Mouse (Mus musculus): Measurements from ENCODE around the gene Pnp. TPM values are rescaled to one million over a fixed set of nuclear protein-coding genes. Genes with fewer than 3 reads are reported as not detected.
"Not testable (repeated sequence)": the region's sequence is repeated elsewhere in the genome, so short reads cannot be mapped to it uniquely, and the experiment has no call there.

The Pnp gene
- 39.0 and 43.8 TPM in 2 replicates for polyA plus RNA-seq (2016; fragmentation: Nextera tagmentation; extraction: Ambion mirVana)

GRCm38 (mm10) chr14:50930754-50931492 is at the start of gene Pnp, which contains the start of gene Pip4p1:
Pnp (plus strand) TSS chr14:50931082.
Pip4p1 (minus strand) TSS chr14:50930856.
- Histone ChIP-seq H3K9ac (peak within 1 kb of the TSS; percentile 97), H3K4me3 (peak within 1 kb of the TSS; percentile 88), H3K27ac (ENCODE audit: poor library complexity, severe bottlenecking) (peak within 1 kb of the TSS; percentile 86), H3K4me1 (replicated peaks) (peaks cover 17% of the 10 kb centered on the region), H3K27me3 (replicated peaks) (no peaks in the 10 kb centered on the region), H3K4me2 (peak within 1 kb of the TSS; percentile 96), H3K36me3 (peaks cover 37% of the 10 kb centered on the region), H3K9me3 (replicated peaks) (no peaks in the 10 kb centered on the region)
- WGBS: under 1% methylated on average over 68 of the region's 68 CpGs
- ATAC-seq (ENCODE audit: insufficient number of reproducible peaks, low FRiP score): peak; percentile 99

GRCm38 (mm10) chr14:50891621-50892020 is 39.3 kb upstream of the Pnp start:
- no peak for ATAC-seq (ENCODE audit: insufficient number of reproducible peaks, low FRiP score)
- Histone ChIP-seq H3K27me3 (replicated peaks) (peaks cover 20% of the 10 kb centered on the region), H3K4me1 (replicated peaks) (peaks cover 8% of the 10 kb centered on the region), H3K4me3 (no peak overlapping the region), H3K36me3 (no peaks in the 10 kb centered on the region), H3K27ac (ENCODE audit: poor library complexity, severe bottlenecking) (no peak overlapping the region), H3K9ac (no peak overlapping the region), H3K4me2 (no peak overlapping the region), H3K9me3 (replicated peaks) (0 out of 2 replicates have a peak, but pooled peaks cover 3% of the 10 kb centered on the region)
- WGBS: 79% methylated on average over 8 of the region's 8 CpGs

GRCm38 (mm10) chr14:50892091-50892490 is 38.8 kb upstream of the Pnp start:
- ATAC-seq (ENCODE audit: insufficient number of reproducible peaks, low FRiP score): no peak
- Histone ChIP-seq H3K36me3 (no peaks in the 10 kb centered on the region), H3K4me2 (no peak overlapping the region), H3K9ac (no peak overlapping the region), H3K27me3 (replicated peaks) (peaks cover 25% of the 10 kb centered on the region), H3K27ac (ENCODE audit: poor library complexity, severe bottlenecking) (no peak overlapping the region), H3K4me3 (no peak overlapping the region), H3K9me3 (replicated peaks) (0 out of 2 replicates have a peak, but pooled peaks cover 3% of the 10 kb centered on the region), H3K4me1 (replicated peaks) (peaks cover 12% of the 10 kb centered on the region)
- WGBS: 75% methylated on average over 7 of the region's 7 CpGs

- H3K4me2 ChIP-seq: no peak overlapping the region
- 78% methylated on average over 22 of the region's 22 CpGs for WGBS
- no peak overlapping the region for H3K4me3 ChIP-seq
- peaks cover 14% of the 10 kb centered on the region for H3K4me1 ChIP-seq (replicated peaks)
- ATAC-seq (ENCODE audit: insufficient number of reproducible peaks, low FRiP score): no peak
- 0 out of 2 replicates have a peak, but pooled peaks cover 3% of the 10 kb centered on the region for H3K9me3 ChIP-seq (replicated peaks)
- H3K27me3 ChIP-seq (replicated peaks): peaks cover 32% of the 10 kb centered on the region
- H3K36me3 ChIP-seq: no peaks in the 10 kb centered on the region
- no peak overlapping the region for H3K9ac ChIP-seq
- H3K27ac ChIP-seq (ENCODE audit: poor library complexity, severe bottlenecking): no peak overlapping the region
Measured at GRCm38 (mm10) chr14:50892541-50893459, 38.1 kb upstream of the Pnp start.

- Histone ChIP-seq H3K27ac (ENCODE audit: poor library complexity, severe bottlenecking) (no peak overlapping the region), H3K9me3 (replicated peaks) (no peaks in the 10 kb centered on the region), H3K9ac (no peak overlapping the region), H3K36me3 (no peaks in the 10 kb centered on the region), H3K4me2 (no peak overlapping the region), H3K4me1 (replicated peaks) (peaks cover 14% of the 10 kb centered on the region), H3K4me3 (no peak overlapping the region), H3K27me3 (replicated peaks) (peaks cover 33% of the 10 kb centered on the region)
- no peak for ATAC-seq (ENCODE audit: insufficient number of reproducible peaks, low FRiP score)
Measured at GRCm38 (mm10) chr14:50895407-50895806, 35.5 kb upstream of the Pnp start.

- peak overlapping the region; percentile 65 for H3K9ac ChIP-seq
- H3K9me3 ChIP-seq (replicated peaks): no peaks in the 10 kb centered on the region
- H3K4me3 ChIP-seq: peak overlapping the region; percentile 49
- ATAC-seq (ENCODE audit: insufficient number of reproducible peaks, low FRiP score): no peak
- H3K4me1 ChIP-seq (replicated peaks): peaks cover 14% of the 10 kb centered on the region
- H3K27ac ChIP-seq (ENCODE audit: poor library complexity, severe bottlenecking): no peak overlapping the region
- no peaks in the 10 kb centered on the region for H3K36me3 ChIP-seq
- peaks cover 33% of the 10 kb centered on the region for H3K27me3 ChIP-seq (replicated peaks)
- H3K4me2 ChIP-seq: peak overlapping the region; percentile 83
- WGBS: 14% methylated on average over 19 of the region's 19 CpGs
Measured at GRCm38 (mm10) chr14:50895985-50896746, 34.7 kb upstream of the Pnp start.

GRCm38 (mm10) chr14:50896747-50897373 is 34.0 kb upstream of the Pnp start:
- Histone ChIP-seq H3K27me3 (replicated peaks) (peaks cover 33% of the 10 kb centered on the region), H3K9ac (peak overlapping the region; percentile 65), H3K4me3 (peak overlapping the region; percentile 49), H3K36me3 (no peaks in the 10 kb centered on the region), H3K4me1 (replicated peaks) (peaks cover 14% of the 10 kb centered on the region), H3K4me2 (peak overlapping the region; percentile 83), H3K9me3 (replicated peaks) (no peaks in the 10 kb centered on the region), H3K27ac (ENCODE audit: poor library complexity, severe bottlenecking) (no peak overlapping the region)
- ATAC-seq (ENCODE audit: insufficient number of reproducible peaks, low FRiP score): no peak
- WGBS: 19% methylated on average over 23 of the region's 23 CpGs

- Histone ChIP-seq H3K9me3 (replicated peaks) (no peaks in the 10 kb centered on the region), H3K27ac (ENCODE audit: poor library complexity, severe bottlenecking) (no peak within 1 kb of the TSS), H3K4me3 (peak within 1 kb of the TSS; percentile 49), H3K36me3 (no peaks in the 10 kb centered on the region), H3K4me1 (replicated peaks) (peaks cover 14% of the 10 kb centered on the region), H3K4me2 (peak within 1 kb of the TSS; percentile 83), H3K27me3 (replicated peaks) (peaks cover 33% of the 10 kb centered on the region), H3K9ac (peak within 1 kb of the TSS; percentile 65)
- no peak for ATAC-seq (ENCODE audit: insufficient number of reproducible peaks, low FRiP score)
- WGBS: 35% methylated on average over 7 of the region's 7 CpGs
Measured at GRCm38 (mm10) chr14:50897374-50897765, 33.5 kb upstream of the Pnp start, which contains the start of gene Klhl33. Klhl33 (minus strand) TSS chr14:50897507.

GRCm38 (mm10) chr14:50897992-50898391 is 32.9 kb upstream of the Pnp start:
- H3K27ac ChIP-seq (ENCODE audit: poor library complexity, severe bottlenecking); ATAC-seq (ENCODE audit: insufficient number of reproducible peaks, low FRiP score); H3K4me2 ChIP-seq; H3K36me3 ChIP-seq; H3K9me3 ChIP-seq (replicated peaks); H3K4me3 ChIP-seq; H3K9ac ChIP-seq: not testable (repeated sequence)
- Histone ChIP-seq H3K27me3 (replicated peaks) (peaks cover 33% of the 10 kb centered on the region), H3K4me1 (replicated peaks) (peaks cover 14% of the 10 kb centered on the region)
- WGBS: 86% methylated on average over 2 of the region's 2 CpGs
